Mouse (Mus musculus): ENCODE results near the gene Ybx1. TPM values are rescaled to one million over a fixed set of nuclear protein-coding genes. Genes with fewer than 3 reads are reported as not detected.
A peak's percentile ranks its signal among the peaks of the same experiment; 100 is the strongest.

Ybx1 gene
- polyA plus RNA-seq, 1 experiment from 2014 or later: 553 TPM

GRCm38 (mm10) chr4:119252025-119252808, 42.2 kb downstream of the Ybx1 start:
- no peaks in the 10 kb centered on the region; the same call in 1 of the 2 replicates for H3K36me3 ChIP-seq (ENCODE audit: control insufficient read depth, insufficient read depth)
- H3K27me3 ChIP-seq (replicated peaks; ENCODE audit: control insufficient read depth, insufficient read depth, low read length): no peaks in the 10 kb centered on the region
- no peak overlapping the region for H3K4me2 ChIP-seq (replicated peaks; ENCODE audit: low read depth)
- no peaks in the 10 kb centered on the region for H3K9me3 ChIP-seq (ENCODE audit: control insufficient read depth)
- H3K9ac ChIP-seq (ENCODE audit: low read depth, low read length): no peak overlapping the region
- H3K4me3 ChIP-seq (ENCODE audit: low read depth, low read length): no peak overlapping the region
- ATAC-seq: no peak
- 48% methylated on average over 7 of the region's 7 CpGs for WGBS
- TF ChIP-seq CTCF (IDR thresholded peaks at IDR 0.05; ENCODE audit: low read depth): no peak
- H3K4me1 ChIP-seq (replicated peaks; ENCODE audit: control insufficient read depth, insufficient read depth, low read length): no peaks in the 10 kb centered on the region
- no peak overlapping the region for H3K27ac ChIP-seq (ENCODE audit: low read depth, low read length)

DNA sequence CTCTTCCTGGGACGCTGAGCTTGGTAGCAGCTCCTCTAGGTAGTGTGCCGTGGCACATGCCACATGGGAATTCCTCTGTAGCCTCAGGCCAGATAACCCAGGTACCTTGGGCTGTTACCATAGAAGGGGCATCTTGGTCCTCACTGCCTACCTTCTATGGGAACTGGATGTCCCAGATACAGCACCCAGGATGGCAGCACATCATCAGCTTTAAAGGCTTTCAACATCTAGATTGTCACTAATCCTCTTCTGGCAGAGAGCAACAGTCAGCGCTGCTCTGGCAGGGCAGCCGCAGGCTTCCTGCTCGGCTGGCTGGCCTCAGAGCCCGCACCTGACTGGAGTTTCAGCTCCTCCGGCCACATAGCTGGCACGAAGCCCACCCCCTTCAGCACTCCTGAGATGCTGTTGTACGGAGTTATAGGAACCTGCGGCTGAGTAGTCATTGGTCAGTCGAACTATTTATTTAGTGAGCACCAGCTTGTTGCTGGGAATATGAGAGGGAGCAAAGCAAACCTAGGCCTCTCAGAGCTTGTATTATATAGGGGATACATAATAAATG, 45.9 kb downstream of the Ybx1 start:
- WGBS: 87% methylated on average over 11 of the region's 11 CpGs
- Histone ChIP-seq H3K4me2 (replicated peaks; ENCODE audit: low read depth) (no peak overlapping the region), H3K4me3 (ENCODE audit: low read depth, low read length) (no peak overlapping the region), H3K9ac (ENCODE audit: low read depth, low read length) (no peak overlapping the region), H3K27ac (ENCODE audit: low read depth, low read length) (no peak overlapping the region), H3K4me1 (replicated peaks; ENCODE audit: control insufficient read depth, insufficient read depth, low read length) (no peaks in the 10 kb centered on the region), H3K36me3 (ENCODE audit: control insufficient read depth, insufficient read depth) (peaks cover 12% of the 10 kb centered on the region; the same call in 1 of the 2 replicates), H3K27me3 (replicated peaks; ENCODE audit: control insufficient read depth, insufficient read depth, low read length) (no peaks in the 10 kb centered on the region), H3K9me3 (ENCODE audit: control insufficient read depth) (no peaks in the 10 kb centered on the region)
- no peak for TF ChIP-seq CTCF (IDR thresholded peaks at IDR 0.05; ENCODE audit: low read depth)
- ATAC-seq: no peak

- Histone ChIP-seq H3K36me3 (ENCODE audit: control insufficient read depth, insufficient read depth) (peaks cover 12% of the 10 kb centered on the region; the same call in 1 of the 2 replicates), H3K4me1 (replicated peaks; ENCODE audit: control insufficient read depth, insufficient read depth, low read length) (no peaks in the 10 kb centered on the region), H3K27me3 (replicated peaks; ENCODE audit: control insufficient read depth, insufficient read depth, low read length) (no peaks in the 10 kb centered on the region), H3K9ac (ENCODE audit: low read depth, low read length) (no peak overlapping the region), H3K9me3 (ENCODE audit: control insufficient read depth) (no peaks in the 10 kb centered on the region), H3K4me2 (replicated peaks; ENCODE audit: low read depth) (no peak overlapping the region), H3K27ac (ENCODE audit: low read depth, low read length) (no peak overlapping the region), H3K4me3 (ENCODE audit: low read depth, low read length) (no peak overlapping the region)
- 39% methylated on average over 13 of the region's 13 CpGs for WGBS
- peak; percentile 96 for TF ChIP-seq CTCF (IDR thresholded peaks at IDR 0.05; ENCODE audit: low read depth)
- peak; percentile 64 for ATAC-seq
Observed at GRCm38 (mm10) chr4:119247462-119248235, 46.8 kb downstream of the Ybx1 start.

DNA sequence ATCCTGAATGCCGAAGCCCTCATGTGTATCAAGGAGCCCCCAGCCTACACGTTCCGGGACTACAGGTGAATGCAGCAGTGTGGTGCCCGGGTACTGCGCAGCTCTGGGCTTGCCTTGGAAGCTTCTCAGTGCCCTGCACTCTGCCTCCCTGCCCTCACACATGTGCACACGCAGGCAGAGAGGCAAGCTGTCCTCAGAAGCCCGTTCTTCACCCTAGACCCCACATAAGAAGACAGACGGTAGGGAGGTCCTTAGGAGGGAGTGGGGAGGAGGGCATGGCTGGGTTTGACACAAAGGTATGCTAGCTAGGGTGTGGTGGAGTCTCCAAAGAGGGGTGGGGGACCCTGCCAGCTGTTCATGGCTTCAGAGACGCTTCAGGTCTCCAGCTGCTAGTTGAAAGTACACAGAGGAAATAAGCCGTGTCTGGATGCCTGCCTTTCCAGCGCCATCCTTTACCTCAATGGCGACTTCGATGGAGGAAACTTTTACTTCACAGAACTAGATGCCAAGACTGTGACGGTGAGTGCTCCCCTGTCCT, 47.6 kb downstream of the Ybx1 start:
- no peaks in the 10 kb centered on the region for H3K27me3 ChIP-seq (replicated peaks; ENCODE audit: control insufficient read depth, insufficient read depth, low read length)
- no peak for ATAC-seq
- H3K4me1 ChIP-seq (replicated peaks; ENCODE audit: control insufficient read depth, insufficient read depth, low read length): no peaks in the 10 kb centered on the region
- 77% methylated on average over 14 of the region's 14 CpGs for WGBS
- peaks cover 21% of the 10 kb centered on the region; the same call in 1 of the 2 replicates for H3K36me3 ChIP-seq (ENCODE audit: control insufficient read depth, insufficient read depth)
- TF ChIP-seq CTCF (IDR thresholded peaks at IDR 0.05; ENCODE audit: low read depth): no peak
- no peak overlapping the region for H3K27ac ChIP-seq (ENCODE audit: low read depth, low read length)
- H3K9ac ChIP-seq (ENCODE audit: low read depth, low read length): no peak overlapping the region
- H3K4me3 ChIP-seq (ENCODE audit: low read depth, low read length): no peak overlapping the region
- no peaks in the 10 kb centered on the region for H3K9me3 ChIP-seq (ENCODE audit: control insufficient read depth)
- no peak overlapping the region for H3K4me2 ChIP-seq (replicated peaks; ENCODE audit: low read depth)

GRCm38 (mm10) chr4:119245961-119246360, 48.4 kb downstream of the Ybx1 start:
- Histone ChIP-seq H3K4me2 (replicated peaks; ENCODE audit: low read depth) (no peak overlapping the region), H3K36me3 (ENCODE audit: control insufficient read depth, insufficient read depth) (peaks cover 28% of the 10 kb centered on the region), H3K9ac (ENCODE audit: low read depth, low read length) (no peak overlapping the region), H3K9me3 (ENCODE audit: control insufficient read depth) (no peaks in the 10 kb centered on the region), H3K4me3 (ENCODE audit: low read depth, low read length) (no peak overlapping the region), H3K27me3 (replicated peaks; ENCODE audit: control insufficient read depth, insufficient read depth, low read length) (no peaks in the 10 kb centered on the region), H3K4me1 (replicated peaks; ENCODE audit: control insufficient read depth, insufficient read depth, low read length) (no peaks in the 10 kb centered on the region), H3K27ac (ENCODE audit: low read depth, low read length) (no peak overlapping the region)
- no peak for TF ChIP-seq CTCF (IDR thresholded peaks at IDR 0.05; ENCODE audit: low read depth)
- WGBS: 84% methylated on average over 9 of the region's 9 CpGs
- ATAC-seq: no peak

GRCm38 (mm10) chr4:119245556-119245955, 48.8 kb downstream of the Ybx1 start:
- H3K9me3 ChIP-seq (ENCODE audit: control insufficient read depth): no peaks in the 10 kb centered on the region
- WGBS: 67% methylated on average over 7 of the region's 7 CpGs
- H3K36me3 ChIP-seq (ENCODE audit: control insufficient read depth, insufficient read depth): peaks cover 31% of the 10 kb centered on the region
- H3K4me1 ChIP-seq (replicated peaks; ENCODE audit: control insufficient read depth, insufficient read depth, low read length): no peaks in the 10 kb centered on the region
- H3K4me2 ChIP-seq (replicated peaks; ENCODE audit: low read depth): no peak overlapping the region
- H3K9ac ChIP-seq (ENCODE audit: low read depth, low read length): no peak overlapping the region
- no peak for ATAC-seq
- no peaks in the 10 kb centered on the region for H3K27me3 ChIP-seq (replicated peaks; ENCODE audit: control insufficient read depth, insufficient read depth, low read length)
- no peak for TF ChIP-seq CTCF (IDR thresholded peaks at IDR 0.05; ENCODE audit: low read depth)
- no peak overlapping the region for H3K4me3 ChIP-seq (ENCODE audit: low read depth, low read length)
- peak overlapping the region; percentile 15; the same call in 1 of the 2 replicates for H3K27ac ChIP-seq (ENCODE audit: low read depth, low read length)
